Mouse (Mus musculus) embryonic fibroblast, embryonic 13.5 days (primary cell): Measurements from ENCODE around the gene Amer2.

Source experiments
- CTCF ChIP-seq: IDR thresholded peaks from 2 replicates; pipeline ENCODE4 v1.5.1; 2011; ENCODE audit warnings: mild to moderate bottlenecking, control low read depth, low read length, moderate library complexity, borderline replicate concordance; ENCODE audit not compliant: insufficient read depth
- POLR2A ChIP-seq: IDR thresholded peaks from 2 replicates; pipeline ENCODE4 v1.6.1; 2011; ENCODE audit warnings: low read depth, mild to moderate bottlenecking, control low read depth, low read length, moderate library complexity

DNA sequence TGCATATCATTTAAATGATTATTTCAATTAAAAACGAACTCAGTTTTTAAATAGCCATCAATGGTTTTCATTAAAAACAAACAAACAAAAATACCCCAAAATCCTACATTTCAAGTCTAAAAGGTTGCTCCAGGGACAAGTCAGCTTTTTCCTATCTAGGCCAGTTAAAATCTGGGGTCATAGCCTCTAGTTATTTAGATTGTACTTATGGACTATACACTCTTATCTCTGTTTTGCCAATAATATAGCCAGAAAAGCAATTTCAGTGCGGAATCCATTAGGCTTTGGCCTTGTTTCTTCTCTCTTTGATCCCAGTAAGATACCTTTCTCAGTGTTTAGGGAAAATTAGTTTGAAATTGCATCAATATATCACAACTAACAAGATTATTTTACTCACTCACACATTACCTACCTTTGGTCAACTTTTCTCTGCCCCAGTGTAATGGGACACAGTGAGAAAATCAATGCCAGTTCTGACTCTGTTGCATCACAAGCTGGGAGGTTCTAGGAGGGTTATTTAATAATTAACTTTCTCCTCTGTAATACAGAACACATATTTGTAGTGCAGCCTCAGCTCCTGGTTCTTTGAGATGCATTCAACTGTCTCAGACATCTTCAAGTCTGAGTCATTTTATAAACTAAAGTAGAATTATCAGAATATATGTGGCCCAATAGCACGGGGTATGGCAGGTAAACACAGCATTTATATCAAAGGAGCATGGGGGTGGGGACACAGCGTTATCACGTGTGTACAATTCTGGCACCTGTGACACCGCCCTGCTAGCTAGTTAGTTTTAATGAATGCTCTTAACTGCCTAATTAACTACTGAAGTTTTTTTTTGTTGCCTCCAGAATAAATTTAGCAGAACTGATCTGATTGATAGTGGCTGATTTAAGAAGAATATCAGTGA lies 13.8 kb downstream of the Amer2 start:
- TF ChIP-seq CTCF, result no peak
- no peak for TF ChIP-seq POLR2A
